Mouse (Mus musculus) lung, adult 2 months (tissue): ENCODE measurements around the gene Apbb2.

Experiments
- CTCF ChIP-seq: fragments of 200-500 bp; IDR thresholded peaks from 2 replicates; pipeline ENCODE4 v1.5.1; 2011; ENCODE audit warnings: mild to moderate bottlenecking, low read length, control low read depth; ENCODE audit not compliant: insufficient read depth
- POLR2A ChIP-seq: fragments of 200-500 bp; IDR thresholded peaks from 2 replicates; pipeline ENCODE4 v1.6.1; 2011; ENCODE audit warnings: low read depth, mild to moderate bottlenecking, control low read depth, low read length, borderline replicate concordance; ENCODE audit errors: extremely low read depth

DNA sequence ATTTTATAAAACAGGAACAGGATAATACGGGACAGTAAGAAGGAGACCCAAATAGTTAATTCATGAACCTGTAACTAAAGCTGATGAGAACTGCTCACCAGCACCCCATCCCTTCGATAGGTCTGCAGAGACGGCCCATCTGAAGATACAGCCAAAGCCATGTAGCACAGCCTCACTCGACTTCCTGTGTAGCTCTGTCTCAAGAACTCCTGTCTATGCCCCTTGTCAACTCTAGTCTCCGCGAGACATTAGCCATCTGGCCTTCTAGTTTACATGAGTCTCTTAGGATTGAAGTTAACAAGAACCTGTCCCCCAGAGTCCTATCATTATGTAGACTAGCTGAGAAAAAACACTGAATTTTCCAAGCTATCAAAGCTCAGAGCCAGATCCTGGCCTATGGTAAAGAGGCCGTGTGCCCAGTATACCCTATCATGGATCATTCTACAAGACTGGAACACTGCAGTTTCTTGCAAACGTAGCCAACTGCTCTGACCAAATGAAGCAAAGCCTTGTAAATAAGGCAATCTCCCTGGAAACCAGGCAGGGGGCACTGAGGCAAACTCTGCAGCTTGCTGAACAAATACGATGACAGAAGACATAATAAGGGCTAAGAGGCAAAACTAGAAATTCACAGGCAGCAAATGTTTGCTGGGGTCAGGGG is 49.3 kb downstream of the Apbb2 start:
- no peak for TF ChIP-seq CTCF
- TF ChIP-seq POLR2A: no peak
